ENCODE assay signal across 19 mouse cellular contexts in the genomic region with DNA sequence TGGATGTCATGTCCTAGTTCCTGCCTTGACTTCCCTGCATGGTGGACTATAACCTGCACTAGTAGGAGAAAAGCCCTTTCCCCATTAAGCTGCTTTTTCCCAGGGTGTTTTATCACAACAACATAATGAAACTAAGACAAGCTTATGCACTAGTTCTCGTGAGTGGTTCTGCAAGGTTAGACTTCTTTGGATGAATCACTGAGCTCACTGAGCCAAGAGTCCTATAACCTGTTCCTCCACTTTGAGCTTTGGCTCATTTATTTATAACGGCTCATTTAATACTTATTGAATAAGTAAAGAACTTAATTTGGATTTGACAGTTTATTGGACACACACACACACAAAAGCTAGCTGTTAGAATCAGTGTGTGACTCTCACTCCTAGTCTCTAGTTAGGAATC. TPM values are rescaled to one million over a fixed set of nuclear protein-coding genes. Genes with fewer than 3 reads are reported as not detected.
"Had no signal": no experiment of that assay in that cellular context is flagged by ENCODE, and none has a peak within 500 bp of the region (broad histone marks: within the 10 kb centered on the region; RNA-seq: fewer than 3 reads in every experiment).

No protein-coding gene starts in this region.

- ATAC-seq: liver, postnatal 0 days; midbrain, embryonic 13.5 days; midbrain, embryonic 15.5 days had no signal

- H3K4me3 ChIP-seq: lung, embryonic 15.5 days; megakaryocyte, embryonic 14.5 days; midbrain, embryonic 13.5 days; midbrain, embryonic 15.5 days; neural tube, embryonic 12.5 days; stomach, embryonic 15.5 days had no signal

- H3K9ac ChIP-seq: liver, postnatal 0 days; lung, embryonic 15.5 days; midbrain, embryonic 13.5 days; midbrain, embryonic 15.5 days; neural tube, embryonic 12.5 days; stomach, embryonic 15.5 days had no signal

- DNase-seq: liver, postnatal 0 days; lung, adult 2 months; lung, postnatal 14 days; lung, postnatal 36 days; right cerebral cortex, postnatal 14 days; thymus, adult 18-20 months; thymus, postnatal 14 days; thymus, postnatal 36 days had no signal

- H3K4me1 ChIP-seq: lung, embryonic 15.5 days; megakaryocyte, embryonic 14.5 days; midbrain, embryonic 13.5 days; midbrain, embryonic 15.5 days; neural tube, embryonic 12.5 days; stomach, embryonic 15.5 days had no signal

- H3K36me3 ChIP-seq: lung, embryonic 15.5 days; midbrain, embryonic 13.5 days; midbrain, embryonic 15.5 days; neural tube, embryonic 12.5 days; stomach, embryonic 15.5 days had no signal

- H3K9me3 ChIP-seq: lung, embryonic 15.5 days; midbrain, embryonic 15.5 days; stomach, embryonic 15.5 days had no signal

- H3K27ac ChIP-seq: lung, embryonic 15.5 days; macrophage; midbrain, embryonic 13.5 days; midbrain, embryonic 15.5 days; neural tube, embryonic 12.5 days; stomach, embryonic 15.5 days had no signal

- H3K4me2 ChIP-seq: lung, embryonic 15.5 days; midbrain, embryonic 11.5 days; midbrain, embryonic 13.5 days; midbrain, embryonic 15.5 days; neural tube, embryonic 12.5 days; stomach, embryonic 15.5 days had no signal

- H3K27me3 ChIP-seq: lung, embryonic 15.5 days; megakaryocyte, embryonic 14.5 days; midbrain, embryonic 13.5 days; midbrain, embryonic 15.5 days; neural tube, embryonic 12.5 days; stomach, embryonic 15.5 days had no signal

RNA-seq across cellular contexts. Expression of gene Fam240b, which starts 16.7 kb away (rescaled TPM):
- polyA plus RNA-seq: liver, postnatal 0 days; lung, adult 2 months; lung, embryonic 15.5 days; macrophage; midbrain, embryonic 11.5 days; midbrain, embryonic 13.5 days; midbrain, embryonic 15.5 days; midbrain, postnatal 0 days; neural tube, embryonic 12.5 days; spleen, adult 2 months; stomach, embryonic 15.5 days; thymus, postnatal 0 days had no signal
